Mouse (Mus musculus): ENCODE results near the gene Tcaim.
"Not testable (repeated sequence)": the region's sequence is repeated elsewhere in the genome, so short reads cannot be mapped to it uniquely, and the experiment has no call there.

The Tcaim gene

GRCm38 (mm10) chr9:122805053-122805844 is at the start of gene Tcaim:
TSS of gene Tcaim (plus strand) at chr9:122805539.
- peak; percentile 83 for DNase-seq (ENCODE audit: low spot score)

GRCm38 (mm10) chr9:122757614-122758013 is 47.7 kb upstream of the Tcaim start:
- DNase-seq (ENCODE audit: low spot score): no peak

GRCm38 (mm10) chr9:122760111-122760510 is 45.2 kb upstream of the Tcaim start:
- DNase-seq (ENCODE audit: low spot score): no peak

- DNase-seq (ENCODE audit: low spot score): no peak
Measured at GRCm38 (mm10) chr9:122785231-122785630, 20.1 kb upstream of the Tcaim start.

GRCm38 (mm10) chr9:122786534-122786933 is 18.8 kb upstream of the Tcaim start:
- no peak for DNase-seq (ENCODE audit: low spot score)

- no peak for DNase-seq (ENCODE audit: low spot score)
Measured at GRCm38 (mm10) chr9:122805845-122806341, 554 bp downstream of the Tcaim start.

GRCm38 (mm10) chr9:122807186-122807585 is 1.8 kb downstream of the Tcaim start:
- no peak for DNase-seq (ENCODE audit: low spot score)

- DNase-seq (ENCODE audit: low spot score): no peak
Measured at GRCm38 (mm10) chr9:122810212-122810611, 4.9 kb downstream of the Tcaim start.

GRCm38 (mm10) chr9:122812386-122812785 is 7.0 kb downstream of the Tcaim start:
- DNase-seq (ENCODE audit: low spot score): no peak

- DNase-seq (ENCODE audit: low spot score): no peak
Measured at GRCm38 (mm10) chr9:122814775-122815174, 9.4 kb downstream of the Tcaim start.

GRCm38 (mm10) chr9:122815239-122815851 is 10.0 kb downstream of the Tcaim start:
- no peak for DNase-seq (ENCODE audit: low spot score)

GRCm38 (mm10) chr9:122823374-122824017 is 18.2 kb downstream of the Tcaim start:
- no peak for DNase-seq (ENCODE audit: low spot score)

GRCm38 (mm10) chr9:122826743-122827142 is 21.4 kb downstream of the Tcaim start:
- no peak for DNase-seq (ENCODE audit: low spot score)

- DNase-seq (ENCODE audit: low spot score): no peak
Measured at GRCm38 (mm10) chr9:122829826-122830380, 24.6 kb downstream of the Tcaim start.

GRCm38 (mm10) chr9:122836126-122836525 is 30.8 kb downstream of the Tcaim start:
- DNase-seq (ENCODE audit: low spot score): no peak

GRCm38 (mm10) chr9:122836790-122837189 is 31.5 kb downstream of the Tcaim start:
- no peak for DNase-seq (ENCODE audit: low spot score)

GRCm38 (mm10) chr9:122837216-122837615 is 31.9 kb downstream of the Tcaim start:
- no peak for DNase-seq (ENCODE audit: low spot score)

GRCm38 (mm10) chr9:122837680-122838079 is 32.3 kb downstream of the Tcaim start:
- no peak for DNase-seq (ENCODE audit: low spot score)

- no peak for DNase-seq (ENCODE audit: low spot score)
Measured at GRCm38 (mm10) chr9:122843760-122844159, 38.4 kb downstream of the Tcaim start, which contains the start of gene Gm35549. TSS of gene Gm35549 (minus strand) at chr9:122844035.

- DNase-seq (ENCODE audit: low spot score): no peak
Measured at GRCm38 (mm10) chr9:122845621-122846020, 40.3 kb downstream of the Tcaim start.

GRCm38 (mm10) chr9:122846156-122846555 is 40.8 kb downstream of the Tcaim start:
- no peak for DNase-seq (ENCODE audit: low spot score)

GRCm38 (mm10) chr9:122847811-122848311 is 42.5 kb downstream of the Tcaim start:
- DNase-seq (ENCODE audit: low spot score): not testable (repeated sequence)

Measured in c-Kit-positive CD71-positive TER-119-positive erythroid progenitor cells, embryonic 14.5 days (primary cell).